Mouse (Mus musculus): ENCODE data around the gene Ide.
"Not testable (repeated sequence)": the region's sequence is repeated elsewhere in the genome, so short reads cannot be mapped to it uniquely, and the experiment has no call there.

Ide gene

DNA sequence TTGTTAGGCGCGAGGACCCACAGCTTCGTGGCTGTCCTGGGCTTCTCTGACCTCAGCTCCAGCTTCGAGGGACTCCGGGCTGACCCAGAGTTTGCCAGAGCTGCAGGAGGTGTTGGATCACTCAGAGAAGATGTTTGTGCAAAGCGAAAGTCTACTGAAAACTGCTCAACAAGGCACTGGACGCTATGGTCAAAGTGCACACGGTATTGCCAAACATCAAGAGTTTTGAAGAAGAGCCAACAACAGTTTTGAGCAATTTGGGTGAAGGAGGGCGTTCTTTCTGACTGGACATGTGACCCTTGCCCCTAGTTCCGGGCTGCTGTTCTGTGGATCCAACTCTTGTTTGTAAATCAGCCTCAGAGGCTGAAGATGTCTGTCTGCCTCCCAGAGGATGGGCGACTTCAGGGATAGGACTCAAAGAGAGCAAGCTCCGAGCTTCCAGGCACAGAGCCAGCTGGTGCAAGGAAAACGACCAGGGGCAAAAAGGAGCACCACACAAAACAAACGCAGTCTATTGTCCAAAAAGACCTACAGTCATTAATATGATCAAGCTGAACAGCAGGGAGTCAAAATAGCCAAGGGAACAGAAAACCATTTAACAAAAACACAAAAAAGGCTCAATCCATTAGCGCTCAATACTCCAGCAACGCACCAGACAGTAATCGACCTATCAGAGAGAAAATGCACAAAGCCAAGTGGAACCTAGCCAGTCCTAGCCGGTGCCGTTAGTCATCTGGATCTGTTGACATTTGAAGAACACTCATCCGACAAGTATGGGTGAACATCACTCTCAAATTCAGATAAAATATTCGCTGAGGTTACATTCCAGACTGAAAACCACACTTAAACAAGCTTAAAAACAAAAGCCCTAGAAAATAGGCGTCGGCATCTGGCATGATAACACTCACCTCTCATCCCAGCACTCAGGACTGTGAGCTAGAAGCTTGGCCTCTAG lies 73.4 kb downstream of the Ide start:
- no peak for DNase-seq

DNA sequence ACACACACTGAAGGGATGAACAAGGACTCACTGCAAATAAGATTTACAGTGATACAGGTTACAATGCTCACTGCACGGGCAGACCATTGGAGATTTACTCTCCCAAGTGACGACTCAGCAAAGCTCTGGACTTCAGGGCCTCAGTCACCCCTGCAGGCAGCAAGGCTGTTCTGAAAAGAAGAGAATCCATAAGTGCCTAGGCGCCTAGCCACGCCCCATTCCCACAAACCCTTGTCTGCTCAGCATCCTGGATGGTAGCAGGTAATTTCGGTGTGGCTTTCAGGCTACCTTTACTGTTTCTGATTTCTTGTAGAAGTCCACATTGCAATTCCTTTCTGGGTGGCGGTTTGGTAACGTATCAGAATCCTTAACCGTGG lies 74.1 kb downstream of the Ide start:
- DNase-seq, result no peak

DNA sequence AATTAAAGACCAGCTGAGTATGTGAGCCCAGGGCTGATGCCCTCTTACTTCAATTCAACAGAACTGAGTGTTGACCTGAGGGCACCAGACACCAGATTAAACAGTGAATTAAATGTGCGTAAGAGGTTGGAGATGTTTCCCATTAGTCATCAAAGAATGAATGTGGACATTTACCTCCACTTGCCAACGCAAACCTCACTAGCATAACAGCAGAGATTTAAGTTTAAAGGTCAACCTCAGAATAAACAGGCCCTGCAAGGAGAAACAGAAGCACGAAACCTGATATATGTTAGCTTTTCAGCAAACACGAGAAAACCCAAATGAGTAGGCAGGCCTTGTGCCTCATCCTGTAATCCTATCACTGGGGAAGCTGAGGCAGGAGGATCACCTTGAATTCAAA lies 75.3 kb downstream of the Ide start:
- no peak for DNase-seq

DNA sequence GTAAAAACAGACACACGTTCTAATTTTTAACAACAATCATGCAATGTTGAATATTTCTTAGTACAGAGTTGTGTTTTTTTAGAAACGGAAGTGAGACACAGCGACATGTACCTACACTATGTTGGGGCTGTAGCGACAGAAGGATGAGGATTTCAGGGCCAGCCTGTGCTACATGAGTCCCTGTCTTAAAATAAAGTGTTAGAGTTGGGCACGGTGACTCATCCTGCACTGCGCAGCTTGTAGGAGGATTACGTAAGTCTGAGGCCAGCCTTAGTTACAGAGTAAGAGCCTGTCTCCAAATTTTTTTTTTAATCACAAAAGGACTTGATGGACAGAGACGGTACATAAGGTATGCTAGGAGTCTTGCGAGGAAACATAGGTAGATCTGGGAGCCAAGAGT lies 82.3 kb downstream of the Ide start:
- DNase-seq, result no peak

DNA sequence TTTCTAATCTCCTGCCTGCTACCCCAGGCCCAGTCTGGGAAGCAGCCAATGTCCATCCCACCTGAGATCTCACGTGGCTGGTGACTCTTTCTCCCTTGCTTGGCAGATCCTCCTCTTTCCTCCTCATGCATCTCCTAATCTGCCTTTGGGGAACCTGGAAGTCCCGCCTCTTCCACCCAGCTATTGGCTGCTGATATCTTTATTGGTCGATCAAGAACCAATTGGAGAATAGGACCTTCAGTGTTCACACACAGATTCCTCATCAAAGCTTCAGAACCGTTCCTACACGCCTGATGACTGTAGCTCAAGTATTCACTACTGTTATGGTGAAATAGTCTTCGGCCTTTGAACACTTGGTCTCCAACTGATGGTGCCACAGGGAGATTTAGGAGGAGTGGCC lies 85.5 kb downstream of the Ide start:
- DNase-seq, result no peak

DNA sequence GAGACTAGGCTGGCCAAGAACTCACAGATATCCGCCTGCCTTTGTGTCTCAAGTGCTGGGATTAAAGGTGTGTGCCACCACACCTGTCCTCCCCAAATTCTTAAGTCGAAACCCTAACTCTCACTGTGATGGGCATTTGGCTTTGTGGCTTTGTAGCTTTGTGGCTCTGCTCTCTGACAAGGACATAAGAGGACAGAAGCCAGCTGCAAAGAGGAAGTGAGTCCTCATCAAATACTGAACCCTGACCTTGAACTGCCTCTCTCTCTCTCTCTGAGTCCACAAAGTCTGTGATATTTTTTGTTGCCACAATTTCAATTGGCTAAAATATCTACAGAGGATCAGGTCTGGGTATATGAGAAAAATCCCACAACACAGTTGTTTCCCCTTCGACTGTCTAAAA lies 89.5 kb downstream of the Ide start:
- no peak for DNase-seq

DNA sequence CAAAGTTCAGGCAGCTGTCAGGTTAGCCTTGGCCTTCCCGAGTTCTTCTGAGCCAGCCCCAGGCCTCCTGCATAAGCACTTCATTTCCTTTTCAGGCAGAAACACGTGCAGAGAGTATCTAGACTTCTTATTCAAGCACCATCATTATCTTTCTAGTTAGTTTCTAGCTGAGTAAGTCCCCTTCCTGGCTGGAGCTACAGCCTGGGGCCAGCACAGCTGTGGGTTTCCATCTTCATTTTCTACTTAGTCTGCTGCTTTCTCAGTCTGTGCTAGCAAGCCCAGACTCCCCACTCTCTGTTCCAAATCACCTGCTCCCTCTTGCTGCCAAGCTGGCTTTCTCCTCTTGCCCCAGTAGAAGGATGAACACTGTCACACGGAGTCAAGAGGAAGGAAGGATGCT lies 90.8 kb downstream of the Ide start:
- DNase-seq, result no peak

DNA sequence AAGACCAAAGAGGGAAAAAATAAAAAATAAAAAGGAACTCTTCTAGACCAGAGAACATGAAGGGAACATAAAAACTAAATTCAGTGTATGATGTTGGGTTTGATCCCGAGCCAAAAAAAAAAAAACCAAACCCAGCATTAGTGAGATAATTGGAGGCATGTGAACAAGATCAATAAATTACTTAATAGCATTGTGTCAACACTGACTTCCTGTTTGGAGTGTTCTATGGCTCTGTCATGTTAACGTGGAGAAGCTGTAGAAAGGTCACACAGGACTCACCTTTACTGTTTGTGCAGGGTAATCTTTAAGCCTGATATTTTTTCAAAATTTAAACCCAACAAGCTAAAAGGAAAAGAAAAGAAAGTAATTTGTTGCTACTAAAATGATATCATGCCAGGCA lies 94.9 kb downstream of the Ide start:
- no peak for DNase-seq

DNA sequence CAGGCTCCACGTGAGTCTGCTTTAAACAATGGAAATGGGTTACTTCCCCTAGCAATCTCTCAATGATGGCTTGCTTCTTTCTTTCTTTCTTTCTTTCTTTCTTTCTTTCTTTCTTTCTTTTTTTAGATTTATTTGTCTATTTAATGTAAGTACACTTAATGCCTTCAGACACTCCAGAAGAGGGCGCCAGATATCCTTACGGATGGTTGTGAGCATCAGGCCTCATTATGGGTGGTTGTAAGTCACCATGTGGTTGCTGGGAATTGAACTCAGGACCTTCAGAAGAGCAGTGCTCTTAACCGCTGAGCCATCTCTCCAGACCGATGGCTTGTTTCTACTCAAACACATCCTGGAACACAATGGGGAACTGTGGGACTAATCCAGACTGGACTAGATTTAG lies 96.5 kb downstream of the Ide start:
- no peak for DNase-seq

DNA sequence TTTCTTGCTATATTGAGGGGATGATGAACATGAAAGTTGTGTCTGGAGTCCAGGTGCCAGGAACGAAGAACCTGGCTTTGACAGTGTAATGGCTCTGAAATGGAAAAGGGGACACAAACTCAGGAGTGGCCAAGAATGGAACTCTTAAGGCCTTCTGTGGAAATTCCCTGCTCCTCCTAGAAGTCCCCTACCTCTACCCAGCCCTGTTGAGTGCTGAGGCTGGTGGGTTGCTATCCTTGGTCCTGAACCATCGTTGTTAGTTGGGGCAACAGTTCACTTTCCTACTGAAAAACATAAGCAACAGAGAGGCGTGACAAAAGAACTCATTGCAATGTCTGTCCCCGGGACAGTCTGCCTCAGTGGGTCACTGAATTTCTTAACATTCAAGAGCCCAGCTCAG lies 98.6 kb downstream of the Ide start:
- no peak for DNase-seq

DNA sequence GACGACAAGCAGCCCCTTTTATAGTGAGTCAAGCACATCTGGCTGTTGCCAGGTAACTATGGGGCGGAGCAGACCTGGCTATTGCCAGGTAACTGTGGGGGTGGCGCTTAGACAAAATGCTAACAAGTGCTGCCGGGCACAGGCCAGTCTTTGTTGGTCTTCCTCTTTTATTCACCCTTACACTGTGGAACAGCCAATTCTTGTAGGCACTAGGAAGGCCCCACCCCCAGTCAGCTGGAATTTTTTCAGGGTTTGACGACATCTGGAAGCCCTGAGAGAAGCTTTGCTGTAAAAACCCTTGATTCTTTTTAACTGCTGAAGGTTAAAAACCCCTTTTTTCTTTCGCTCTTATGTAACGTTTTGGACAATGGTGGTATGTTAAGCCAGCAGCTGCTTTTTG lies 99.0 kb downstream of the Ide start:
- DNase-seq, result no peak

DNA sequence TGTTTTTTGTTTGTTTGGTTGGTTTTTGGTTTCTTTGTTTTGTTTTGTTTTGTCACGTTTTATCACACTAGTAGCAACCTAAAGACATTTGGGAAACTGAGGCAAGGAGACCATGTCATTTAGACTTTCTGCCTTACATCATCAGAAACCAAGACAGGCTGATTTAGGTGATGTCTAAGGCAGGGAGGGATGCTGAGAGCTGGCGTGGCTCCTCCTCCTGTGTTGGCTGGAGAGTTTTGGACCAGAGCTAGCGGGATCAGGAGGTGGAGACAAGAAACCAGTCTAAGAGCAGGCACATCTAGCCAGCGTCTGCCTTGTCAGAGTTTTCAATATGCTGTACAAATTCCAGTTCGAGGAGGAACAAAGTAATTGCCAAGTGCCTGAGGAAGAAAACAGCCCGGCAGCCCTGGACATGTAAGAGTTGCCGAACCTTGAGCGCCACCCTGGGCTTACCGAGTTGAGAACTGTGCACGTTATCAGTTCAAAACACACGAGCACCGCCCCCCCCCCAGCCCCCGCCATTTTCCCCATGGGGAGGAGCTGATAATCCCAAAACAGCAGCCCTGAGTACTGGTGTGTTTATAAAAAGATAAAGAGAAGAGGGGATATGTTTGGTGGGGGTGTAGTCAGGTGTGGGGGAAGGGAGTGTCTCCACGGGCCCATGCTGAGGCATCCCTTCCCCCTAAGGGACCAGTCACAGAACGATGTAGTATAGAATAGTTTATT lies 99.8 kb downstream of the Ide start:
- no peak for DNase-seq

DNA sequence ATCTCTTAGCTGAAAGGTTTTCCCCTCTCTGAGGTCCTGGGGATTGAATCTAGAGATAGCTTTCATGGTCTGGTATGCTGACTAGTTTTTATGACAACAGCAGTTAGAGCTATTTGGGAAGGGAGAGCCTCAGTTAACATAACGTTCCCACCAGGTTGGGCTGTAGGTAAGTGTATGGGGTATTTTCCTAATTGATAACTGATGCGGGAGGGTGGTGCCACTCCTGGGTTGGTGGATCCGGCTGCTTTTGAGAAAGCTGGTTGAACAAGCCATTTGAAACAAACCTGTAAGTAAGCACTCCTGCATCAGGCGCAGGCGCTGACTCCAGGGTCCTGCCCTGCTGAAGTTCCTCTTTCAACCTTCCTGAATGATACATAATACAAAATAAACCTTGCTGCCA lies 100.3 kb downstream of the Ide start:
- no peak for DNase-seq

DNA sequence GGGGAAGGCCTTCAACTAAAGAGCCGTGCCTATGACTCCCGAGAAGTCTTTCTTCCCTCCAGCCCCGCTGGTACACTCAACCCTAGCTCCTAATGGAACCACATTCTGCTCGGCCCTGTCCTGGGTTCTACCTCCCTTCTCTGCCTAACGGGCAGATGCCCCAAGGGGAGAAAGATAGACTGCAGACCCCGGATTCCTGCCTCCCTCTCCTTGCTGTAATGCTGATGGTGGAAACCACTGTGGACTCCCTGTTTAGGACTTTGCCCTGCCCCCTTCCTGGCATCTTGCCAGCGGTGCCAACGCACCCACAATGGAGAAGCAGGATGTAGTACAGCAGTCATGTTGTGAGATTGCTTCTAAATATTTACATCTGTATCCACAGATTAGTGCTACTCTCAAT lies 101.8 kb downstream of the Ide start:
- no peak for DNase-seq

DNA sequence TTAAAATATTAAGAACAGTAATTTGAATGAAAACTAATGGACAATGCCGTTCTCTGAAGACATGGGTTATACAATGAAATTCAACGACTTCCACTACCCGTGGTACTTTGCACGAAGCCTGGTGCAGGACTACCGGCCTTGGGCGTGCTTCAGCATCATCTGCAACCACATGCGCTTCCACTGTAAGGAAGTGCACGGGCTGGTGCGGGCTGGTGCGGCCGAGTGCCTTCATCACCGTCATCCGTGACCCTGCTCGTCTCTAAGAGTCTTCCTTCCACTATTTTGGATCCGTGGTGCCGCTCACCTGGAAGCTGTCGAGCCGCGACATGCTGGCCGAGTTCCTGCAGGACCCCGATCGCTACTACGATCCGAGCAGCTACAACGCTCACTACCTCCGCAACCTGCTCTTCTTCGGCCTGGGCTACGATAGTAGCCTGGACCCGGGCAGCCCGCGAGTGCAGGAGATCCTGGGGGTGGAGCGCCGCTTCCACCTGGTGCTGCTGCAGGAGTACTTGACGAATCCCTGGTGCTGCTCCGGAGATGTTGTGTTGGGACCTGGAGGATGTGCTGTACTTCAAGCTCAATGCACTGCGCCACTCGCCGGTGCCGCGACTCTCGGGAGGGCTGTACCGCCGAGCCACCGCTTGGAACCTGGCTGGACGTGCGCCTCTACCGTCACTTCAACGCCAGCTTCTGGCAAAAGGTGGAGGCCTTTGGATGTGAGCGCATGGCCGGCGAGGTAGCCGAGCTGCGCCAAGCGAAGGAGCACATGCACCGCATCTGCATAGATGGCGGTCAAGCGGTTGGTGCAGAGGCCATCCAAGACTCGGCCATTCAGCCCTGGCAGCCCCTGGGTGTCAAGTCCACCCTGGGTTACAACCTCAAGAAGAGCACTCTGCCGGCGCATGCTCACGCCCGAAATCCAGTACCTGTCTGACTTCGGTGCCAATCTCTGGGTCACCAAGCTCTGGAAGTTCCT lies 103.8 kb downstream of the Ide start:
- DNase-seq, result no peak

DNA sequence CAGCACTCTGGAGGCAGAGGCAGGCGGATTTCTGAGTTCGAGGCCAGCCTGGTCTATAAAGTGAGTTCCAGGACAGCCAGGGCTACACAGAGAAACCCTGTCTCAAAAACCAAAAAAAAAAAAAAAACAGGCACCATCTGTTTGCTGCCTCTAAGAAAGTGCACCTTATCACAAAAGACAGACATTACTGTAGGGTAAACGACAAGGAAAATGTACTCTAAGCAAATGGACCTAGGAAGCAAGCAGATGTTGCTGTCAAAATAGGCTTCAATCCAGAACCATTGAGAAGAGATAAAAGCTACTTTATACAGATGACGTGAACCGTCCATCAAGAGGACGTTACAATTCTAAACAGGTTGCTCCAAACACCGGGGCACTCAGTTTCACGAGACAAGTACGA lies 105.1 kb downstream of the Ide start:
- not testable (repeated sequence) for DNase-seq

DNA sequence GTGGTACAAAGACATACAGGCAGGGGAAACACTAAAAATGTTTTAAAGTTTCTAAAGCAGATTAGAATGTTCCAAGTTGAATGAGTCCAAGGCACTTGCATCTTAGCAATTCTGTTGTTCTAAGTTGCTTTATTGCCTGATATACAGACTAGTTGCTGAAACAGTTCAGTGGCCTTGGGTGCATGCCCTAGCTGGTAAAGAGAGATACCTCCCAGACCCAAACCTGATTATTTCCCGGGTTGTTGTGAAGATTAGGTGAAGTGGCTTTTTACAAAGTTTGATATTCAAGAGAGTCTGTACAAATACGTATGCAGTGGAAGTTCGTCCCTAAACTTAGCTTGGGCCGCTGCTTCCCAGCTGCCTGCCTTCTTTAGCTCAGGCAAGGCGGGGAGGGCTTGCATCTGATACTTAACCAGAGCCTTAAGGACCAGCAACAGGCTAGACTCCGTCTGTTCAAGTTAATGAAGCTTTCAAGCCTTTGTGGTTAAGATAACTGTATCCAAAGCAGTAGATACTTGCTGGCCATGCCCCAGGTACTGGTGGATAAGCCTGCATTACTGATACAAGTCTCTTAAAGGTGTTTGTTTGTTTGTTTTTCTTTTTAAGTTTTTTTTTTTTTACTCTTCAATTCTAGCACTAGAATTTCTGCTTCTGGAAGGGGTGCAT lies 112.3 kb downstream of the Ide start:
- DNase-seq, result no peak
